Mouse (Mus musculus): ENCODE results near the gene Gm6525. TPM values are rescaled to one million over a fixed set of nuclear protein-coding genes. Genes with fewer than 3 reads are reported as not detected.
A peak's percentile ranks its signal among the peaks of the same experiment; 100 is the strongest.

The Gm6525 gene
- under 1 TPM; 0.67 to 0.69 TPM for total RNA-seq (2021)
- long read RNA-seq, experiment 1: 0 reads
- long read RNA-seq, experiment 2: 0 reads

- no peak for DNase-seq
These were observed at the start of gene Gm6525 for GRCm38 (mm10) chr3:84173581-84174154. Gene Gm6525 (plus strand): TSS chr3:84174104.

GRCm38 (mm10) chr3:84125704-84126289 lies 48.1 kb upstream of the Gm6525 start:
- no peak for DNase-seq

- no peak for DNase-seq
These were observed 47.2 kb upstream of the Gm6525 start for GRCm38 (mm10) chr3:84126721-84127120.

GRCm38 (mm10) chr3:84127431-84127830 lies 46.5 kb upstream of the Gm6525 start:
- no peak for DNase-seq

- DNase-seq: peak; percentile 34
These were observed 44.7 kb upstream of the Gm6525 start for GRCm38 (mm10) chr3:84128871-84129870.

- DNase-seq: peak; percentile 32
These were observed 43.1 kb upstream of the Gm6525 start for GRCm38 (mm10) chr3:84130776-84131175.

GRCm38 (mm10) chr3:84131369-84131768 lies 42.5 kb upstream of the Gm6525 start:
- DNase-seq: no peak

- DNase-seq: peak; percentile 63
These were observed 38.5 kb upstream of the Gm6525 start for GRCm38 (mm10) chr3:84135387-84135786.

GRCm38 (mm10) chr3:84135933-84136332 lies 38.0 kb upstream of the Gm6525 start:
- DNase-seq: no peak

GRCm38 (mm10) chr3:84136509-84136908 lies 37.4 kb upstream of the Gm6525 start:
- no peak for DNase-seq

- no peak for DNase-seq
These were observed 33.0 kb upstream of the Gm6525 start for GRCm38 (mm10) chr3:84140947-84141346.

- no peak for DNase-seq
These were observed 24.1 kb upstream of the Gm6525 start for GRCm38 (mm10) chr3:84149831-84150230.

GRCm38 (mm10) chr3:84154721-84155141 lies 19.2 kb upstream of the Gm6525 start:
- DNase-seq: no peak

- DNase-seq: no peak
These were observed 18.8 kb upstream of the Gm6525 start for GRCm38 (mm10) chr3:84155146-84155545.

- peak; percentile 100 for DNase-seq
These were observed 18.3 kb upstream of the Gm6525 start, which contains the start of gene Mnd1 for GRCm38 (mm10) chr3:84155558-84156006. Gene Mnd1 (minus strand): TSS chr3:84155786.

GRCm38 (mm10) chr3:84156105-84156504 lies 17.8 kb upstream of the Gm6525 start:
- DNase-seq: no peak

GRCm38 (mm10) chr3:84157011-84157410 lies 16.9 kb upstream of the Gm6525 start:
- no peak for DNase-seq

GRCm38 (mm10) chr3:84157559-84158350 lies 16.1 kb upstream of the Gm6525 start:
- DNase-seq: no peak

GRCm38 (mm10) chr3:84165391-84165790 lies 8.5 kb upstream of the Gm6525 start:
- DNase-seq: no peak

- DNase-seq: no peak
These were observed 7.8 kb upstream of the Gm6525 start for GRCm38 (mm10) chr3:84166073-84166472.

GRCm38 (mm10) chr3:84168943-84169342 lies 5.0 kb upstream of the Gm6525 start:
- DNase-seq: no peak
